Comparison of ENCODE assay signal across 1 mouse cellular context in the genomic region with DNA sequence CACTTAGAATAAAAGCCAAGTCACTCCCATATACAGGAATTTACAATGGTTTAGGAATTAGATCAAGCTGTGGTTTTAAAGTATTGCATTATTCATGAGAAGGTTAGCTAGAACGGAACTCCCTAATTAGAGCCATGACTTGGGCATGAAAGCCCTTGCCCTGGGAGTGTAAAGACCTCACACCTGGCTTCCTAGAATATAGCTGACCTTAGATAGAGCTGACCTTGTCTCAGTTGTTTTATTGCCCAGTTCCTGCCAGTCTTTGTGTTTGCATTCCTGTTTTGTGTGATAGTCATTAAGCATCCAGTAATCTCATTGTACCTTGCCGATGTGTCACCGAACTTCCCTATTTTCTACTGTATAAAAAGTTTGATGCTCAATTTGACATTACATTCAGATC. TPM values are rescaled to one million over a fixed set of nuclear protein-coding genes. Genes with fewer than 3 reads are reported as not detected.
"Had no signal": no experiment of that assay in that cellular context is flagged by ENCODE, and none has a peak within 500 bp of the region (broad histone marks: within the 10 kb centered on the region; RNA-seq: fewer than 3 reads in every experiment).

No protein-coding gene starts in this region.

RNA-seq across cellular contexts. Expression of gene Slc44a3, which starts 6.6 kb away (rescaled TPM):
- polyA plus RNA-seq: inflammation-experienced regulatory T-cells, adult 6 months had no signal
